Mouse (Mus musculus): Measurements from ENCODE around the gene Olfr473. TPM values are rescaled to one million over a fixed set of nuclear protein-coding genes. Genes with fewer than 3 reads are reported as not detected.
"Not testable (repeated sequence)": the region's sequence is repeated elsewhere in the genome, so short reads cannot be mapped to it uniquely, and the experiment has no call there.

The Olfr473 gene
- polyA plus RNA-seq (2015; fragmentation: Nextera tagmentation; extraction: Ambion mirVana), result not detected in 2 replicates

- Histone ChIP-seq H3K4me1 (replicated peaks; ENCODE audit: control insufficient read depth, insufficient read depth, low read length) (no peaks in the 10 kb centered on the region), H3K9me3 (ENCODE audit: control insufficient read depth) (no peaks in the 10 kb centered on the region), H3K4me2 (replicated peaks; ENCODE audit: low read depth) (no peak within 1 kb of the TSS), H3K36me3 (ENCODE audit: control insufficient read depth, insufficient read depth) (no peaks in the 10 kb centered on the region), H3K9ac (ENCODE audit: low read depth, low read length) (no peak within 1 kb of the TSS), H3K4me3 (ENCODE audit: low read depth, low read length) (no peak within 1 kb of the TSS), H3K27ac (ENCODE audit: low read depth, low read length) (no peak within 1 kb of the TSS), H3K27me3 (replicated peaks; ENCODE audit: control insufficient read depth, insufficient read depth, low read length) (no peaks in the 10 kb centered on the region)
- no peak for ATAC-seq
- WGBS, result 94% methylated on average over 1 of the region's 1 CpGs
- TF ChIP-seq CTCF (IDR thresholded peaks at IDR 0.05; ENCODE audit: low read depth), result no peak
These were observed at the start of gene Olfr473 for GRCm38 (mm10) chr7:107930146-107930545. TSS of gene Olfr473 (plus strand) at chr7:107930446.

DNA sequence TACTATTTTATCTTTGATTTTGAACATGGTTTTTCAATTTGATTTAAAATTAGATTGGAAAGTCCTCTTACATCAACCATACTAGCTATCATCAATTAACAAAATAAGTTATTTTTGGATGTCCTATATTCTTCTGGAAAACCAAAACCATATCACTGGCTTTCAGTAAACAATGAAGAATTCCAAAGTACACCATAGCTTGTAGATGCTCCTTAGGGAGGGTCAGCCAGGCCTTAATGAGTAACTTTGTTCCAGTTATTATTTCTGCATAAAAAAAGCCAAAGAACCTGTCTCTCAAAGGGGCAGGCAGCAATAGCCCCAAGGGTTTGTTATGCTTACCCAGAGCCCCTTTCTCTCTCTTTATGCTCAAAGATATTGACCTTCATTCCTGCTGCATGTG, 32.6 kb upstream of the Olfr473 start, which contains the start of gene Olfr472:
TSS of gene Olfr472 (plus strand) at position 301 of the 400 bp plus-strand sequence.
- no peaks in the 10 kb centered on the region for H3K27me3 ChIP-seq (replicated peaks; ENCODE audit: control insufficient read depth, insufficient read depth, low read length)
- TF ChIP-seq CTCF (IDR thresholded peaks at IDR 0.05; ENCODE audit: low read depth), result no peak
- H3K36me3 ChIP-seq (ENCODE audit: control insufficient read depth, insufficient read depth), result no peaks in the 10 kb centered on the region
- H3K4me1 ChIP-seq (replicated peaks; ENCODE audit: control insufficient read depth, insufficient read depth, low read length), result no peaks in the 10 kb centered on the region
- no peak within 1 kb of the TSS for H3K4me2 ChIP-seq (replicated peaks; ENCODE audit: low read depth)
- no peak within 1 kb of the TSS for H3K9ac ChIP-seq (ENCODE audit: low read depth, low read length)
- ATAC-seq, result no peak
- H3K4me3 ChIP-seq (ENCODE audit: low read depth, low read length), result no peak within 1 kb of the TSS
- H3K27ac ChIP-seq (ENCODE audit: low read depth, low read length), result no peak within 1 kb of the TSS
- H3K9me3 ChIP-seq (ENCODE audit: control insufficient read depth), result no peaks in the 10 kb centered on the region

DNA sequence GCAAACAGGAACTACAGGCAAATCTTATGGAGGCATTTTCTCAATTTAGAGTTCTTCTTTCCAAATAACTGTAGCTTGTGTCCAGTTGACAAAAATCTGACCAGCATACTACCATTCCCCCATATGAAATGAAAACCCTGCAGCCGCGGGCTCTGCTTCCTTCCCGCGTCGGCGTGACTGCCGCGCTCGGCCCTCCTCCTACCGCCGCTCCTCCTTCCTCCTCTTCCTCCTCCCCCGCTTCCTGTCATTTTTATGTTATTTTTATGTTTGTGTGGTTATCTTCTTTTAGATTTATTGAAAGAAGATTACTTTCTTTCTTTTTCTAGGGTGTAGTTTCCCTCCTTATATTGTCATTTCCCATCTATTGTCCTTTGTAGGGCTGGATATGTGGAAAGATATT, 22.3 kb downstream of the Olfr473 start:
- not testable (repeated sequence) for ATAC-seq
- WGBS, result 96% methylated on average over 12 of the region's 12 CpGs

GRCm38 (mm10) chr7:107954343-107954742, 24.1 kb downstream of the Olfr473 start, which contains the start of gene Olfr474:
TSS of gene Olfr474 (plus strand) at chr7:107954643.
- no peak within 1 kb of the TSS for H3K4me3 ChIP-seq (ENCODE audit: low read depth, low read length)
- no peak for TF ChIP-seq CTCF (IDR thresholded peaks at IDR 0.05; ENCODE audit: low read depth)
- no peak within 1 kb of the TSS for H3K9ac ChIP-seq (ENCODE audit: low read depth, low read length)
- no peak within 1 kb of the TSS for H3K27ac ChIP-seq (ENCODE audit: low read depth, low read length)
- no peaks in the 10 kb centered on the region for H3K9me3 ChIP-seq (ENCODE audit: control insufficient read depth)
- no peaks in the 10 kb centered on the region for H3K36me3 ChIP-seq (ENCODE audit: control insufficient read depth, insufficient read depth)
- no peak within 1 kb of the TSS for H3K4me2 ChIP-seq (replicated peaks; ENCODE audit: low read depth)
- H3K27me3 ChIP-seq (replicated peaks; ENCODE audit: control insufficient read depth, insufficient read depth, low read length), result no peaks in the 10 kb centered on the region
- no peak for ATAC-seq
- no peaks in the 10 kb centered on the region for H3K4me1 ChIP-seq (replicated peaks; ENCODE audit: control insufficient read depth, insufficient read depth, low read length)
- 93% methylated on average over 1 of the region's 1 CpGs for WGBS

More for the DNA sequence above, 22.3 kb downstream of the Olfr473 start:
- not testable (repeated sequence) for H3K9me3 ChIP-seq (ENCODE audit: control insufficient read depth); H3K36me3 ChIP-seq (ENCODE audit: control insufficient read depth, insufficient read depth); H3K27ac ChIP-seq (ENCODE audit: low read depth, low read length); H3K9ac ChIP-seq (ENCODE audit: low read depth, low read length); H3K27me3 ChIP-seq (replicated peaks; ENCODE audit: control insufficient read depth, insufficient read depth, low read length); H3K4me1 ChIP-seq (replicated peaks; ENCODE audit: control insufficient read depth, insufficient read depth, low read length); H3K4me3 ChIP-seq (ENCODE audit: low read depth, low read length); H3K4me2 ChIP-seq (replicated peaks; ENCODE audit: low read depth)

DNA sequence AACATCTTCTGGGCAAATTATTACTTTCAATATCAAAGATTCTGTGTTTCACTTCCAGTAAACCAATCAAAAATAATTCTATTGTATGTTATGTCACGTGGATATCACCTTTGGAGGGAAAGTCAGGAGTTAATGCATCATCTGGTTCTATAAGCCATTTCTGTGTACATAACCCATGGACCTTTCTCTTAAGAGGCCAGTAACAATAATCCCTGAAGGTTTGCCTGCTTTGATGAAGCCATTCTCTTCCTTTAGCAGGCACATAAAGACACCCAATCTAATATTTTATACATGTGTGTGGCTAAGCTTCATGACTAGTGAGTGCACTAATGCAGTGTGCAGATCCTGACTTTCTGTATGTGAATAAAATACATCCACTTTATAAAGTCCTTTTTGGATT, 34.3 kb downstream of the Olfr473 start, which contains the start of gene Olfr476:
TSS of gene Olfr476 (plus strand) at position 301 of the 400 bp plus-strand sequence.
- no peak within 1 kb of the TSS for H3K4me2 ChIP-seq (replicated peaks; ENCODE audit: low read depth)
- ATAC-seq, result no peak

More for the DNA sequence above, 34.3 kb downstream of the Olfr473 start, which contains the start of gene Olfr476:
- Histone ChIP-seq H3K27me3 (replicated peaks; ENCODE audit: control insufficient read depth, insufficient read depth, low read length) (no peaks in the 10 kb centered on the region), H3K4me3 (ENCODE audit: low read depth, low read length) (no peak within 1 kb of the TSS), H3K27ac (ENCODE audit: low read depth, low read length) (no peak within 1 kb of the TSS), H3K9me3 (ENCODE audit: control insufficient read depth) (no peaks in the 10 kb centered on the region), H3K9ac (ENCODE audit: low read depth, low read length) (no peak within 1 kb of the TSS), H3K4me1 (replicated peaks; ENCODE audit: control insufficient read depth, insufficient read depth, low read length) (no peaks in the 10 kb centered on the region), H3K36me3 (ENCODE audit: control insufficient read depth, insufficient read depth) (no peaks in the 10 kb centered on the region)
- no peak for TF ChIP-seq CTCF (IDR thresholded peaks at IDR 0.05; ENCODE audit: low read depth)
- 27% methylated on average over 1 of the region's 1 CpGs for WGBS

Other genes starting within 250 kb of the Olfr473 start
- gene Cyb5r2, start 172.4 kb upstream of the Olfr473 start, polyA plus RNA-seq (2015; fragmentation: Nextera tagmentation; extraction: Ambion mirVana), result 0.13 TPM in 1 of 2 replicates, not detected in the other
- gene Ovch2, start 129.2 kb upstream of the Olfr473 start, polyA plus RNA-seq (2015; fragmentation: Nextera tagmentation; extraction: Ambion mirVana), result not detected in 2 replicates
- gene Olfr467, start 118.2 kb upstream of the Olfr473 start, polyA plus RNA-seq (2015; fragmentation: Nextera tagmentation; extraction: Ambion mirVana), result not detected in 2 replicates
- gene Olfr469, start 104.9 kb upstream of the Olfr473 start, polyA plus RNA-seq (2015; fragmentation: Nextera tagmentation; extraction: Ambion mirVana), result not detected in 2 replicates
- not detected in 2 replicates for gene Olfr470, start 83.0 kb upstream of the Olfr473 start, polyA plus RNA-seq (2015; fragmentation: Nextera tagmentation; extraction: Ambion mirVana)
- not detected in 2 replicates for gene Olfr472, start 32.5 kb upstream of the Olfr473 start, polyA plus RNA-seq (2015; fragmentation: Nextera tagmentation; extraction: Ambion mirVana)
- gene Olfr474, start 24.2 kb downstream of the Olfr473 start, polyA plus RNA-seq (2015; fragmentation: Nextera tagmentation; extraction: Ambion mirVana), result not detected in 2 replicates
- not detected in 2 replicates for gene Olfr476, start 34.4 kb downstream of the Olfr473 start, polyA plus RNA-seq (2015; fragmentation: Nextera tagmentation; extraction: Ambion mirVana)
- gene Olfr477, start 56.2 kb downstream of the Olfr473 start, polyA plus RNA-seq (2015; fragmentation: Nextera tagmentation; extraction: Ambion mirVana), result not detected in 2 replicates
- gene Olfr478, start 103.5 kb downstream of the Olfr473 start, polyA plus RNA-seq (2015; fragmentation: Nextera tagmentation; extraction: Ambion mirVana), result not detected in 2 replicates
- not detected in 2 replicates for gene Olfr479, start 120.2 kb downstream of the Olfr473 start, polyA plus RNA-seq (2015; fragmentation: Nextera tagmentation; extraction: Ambion mirVana)
- not detected in 2 replicates for gene Olfr480, start 136.9 kb downstream of the Olfr473 start, polyA plus RNA-seq (2015; fragmentation: Nextera tagmentation; extraction: Ambion mirVana)
- gene Olfr481, start 149.4 kb downstream of the Olfr473 start, polyA plus RNA-seq (2015; fragmentation: Nextera tagmentation; extraction: Ambion mirVana), result not detected in 2 replicates
- 0.08 and 0.10 TPM in 2 replicates for gene Olfr482, start 167.1 kb downstream of the Olfr473 start, polyA plus RNA-seq (2015; fragmentation: Nextera tagmentation; extraction: Ambion mirVana)
- gene Olfr483, start 170.4 kb downstream of the Olfr473 start, polyA plus RNA-seq (2015; fragmentation: Nextera tagmentation; extraction: Ambion mirVana), result not detected in 2 replicates
- not detected in 2 replicates for gene Olfr484, start 197.0 kb downstream of the Olfr473 start, polyA plus RNA-seq (2015; fragmentation: Nextera tagmentation; extraction: Ambion mirVana)
- not detected in 2 replicates for gene Olfr485, start 229.4 kb downstream of the Olfr473 start, polyA plus RNA-seq (2015; fragmentation: Nextera tagmentation; extraction: Ambion mirVana)
- not detected in 2 replicates for gene Olfr486, start 242.3 kb downstream of the Olfr473 start, polyA plus RNA-seq (2015; fragmentation: Nextera tagmentation; extraction: Ambion mirVana)